Comparison of ENCODE assay signal across 8 mouse cellular contexts in genomic region chr17:26561290-26561640, GRCm38 (mm10). TPM values are rescaled to one million over a fixed set of nuclear protein-coding genes. Genes with fewer than 3 reads are reported as not detected.
DNase-seq lines count a peak whose midpoint lies in the region; ATAC-seq lines count a peak whose summit lies in the region.

Gene Ergic1 (plus strand): TSS chr17:26561489.

- peak within 1 kb of the TSS; percentile 77 for H3K4me3 ChIP-seq in intestine, embryonic 15.5 days (replicated peaks)

- peaks cover 33% of the 10 kb centered on the region for H3K4me1 ChIP-seq in intestine, embryonic 15.5 days (replicated peaks)

- no peaks in the 10 kb centered on the region for H3K27me3 ChIP-seq in intestine, embryonic 15.5 days (replicated peaks)

- WGBS in intestine, embryonic 15.5 days: under 1% methylated on average over 36 of the region's 36 CpGs

- peak; percentile 96 for ATAC-seq in intestine, embryonic 15.5 days
- peak; percentile 90 for ATAC-seq in megakaryocyte-erythroid progenitor cell, adult 5-6 weeks (replicated peaks; ENCODE audit: low FRiP score, low TSS enrichment, poor library complexity, severe bottlenecking)

- peak within 1 kb of the TSS; percentile 71 for H3K27ac ChIP-seq in intestine, embryonic 15.5 days

- H3K36me3 ChIP-seq in intestine, embryonic 15.5 days: peaks cover 9% of the 10 kb centered on the region

- intact Hi-C loops in left cerebral cortex, postnatal 14 days (cut with DNase I): loop anchor here (2.0 to 5.0 kb wide), 2 partner anchors 52 to 71 kb away; no protein-coding TSS in a partner anchor

- H3K9ac ChIP-seq in intestine, embryonic 15.5 days: peak within 1 kb of the TSS; percentile 79

- peak; percentile 96 for DNase-seq in adrenal gland, adult 2 months
- peak; percentile 68 for DNase-seq in embryo, embryonic 11.5 days (ENCODE audit: low read depth, low spot score)
- DNase-seq in gastrocnemius, postnatal 4 days (ENCODE audit: low spot score in 2 of 2): peak; percentile 90 to 94
- DNase-seq in left cerebral cortex, postnatal 14 days (ENCODE audit: low spot score in 2 of 2): peak; percentile 85 to 91
- peak; percentile 94 for DNase-seq in right cerebral cortex, postnatal 14 days
- peak; percentile 83 to 91 for DNase-seq in urinary bladder, postnatal 36 days (ENCODE audit: low spot score in 2 of 2)

- H3K9me3 ChIP-seq in intestine, embryonic 15.5 days: no peaks in the 10 kb centered on the region

- peak within 1 kb of the TSS; percentile 75 for H3K4me2 ChIP-seq in intestine, embryonic 15.5 days (replicated peaks)

RNA-seq across cellular contexts. Expression of gene Ergic1, which starts in this region (rescaled TPM):
- 100 to 1,000 TPM; 166 to 170 TPM for total RNA-seq in adrenal gland, adult 2 months (2021)
- polyA plus RNA-seq in adrenal gland, adult 2 months (2012; rRNA removed): 132 and 156 TPM in 2 replicates
- total RNA-seq in gastrocnemius, postnatal 4 days (2021): 100 to 1,000 TPM; 150 to 167 TPM
- 97.0 and 100 TPM in 2 replicates for polyA plus RNA-seq in intestine, embryonic 15.5 days (2015; fragmentation: Nextera tagmentation; extraction: Ambion mirVana)
- total RNA-seq in left cerebral cortex, postnatal 14 days (2021): 100 to 1,000 TPM; 180 to 195 TPM
- total RNA-seq in megakaryocyte-erythroid progenitor cell, adult 5-6 weeks (2014; fragmentation: Nextera tagmentation): 51.7 and 55.0 TPM in 2 replicates
- total RNA-seq in megakaryocyte-erythroid progenitor cell, adult 5-6 weeks (2017): 31.6 and 40.3 TPM in 2 replicates

Comparison
In these comparisons a context has a peak if more than half of its experiments do, and no peak if none do; other contexts are left out.
1. Peak in every context shown above with its lines: DNase-seq, ATAC-seq, H3K4me3 ChIP-seq and H3K27ac ChIP-seq.